Mouse (Mus musculus) midbrain, embryonic 10.5 days (tissue): ENCODE data around the gene Dazap2. TPM values are rescaled to one million over a fixed set of nuclear protein-coding genes. Genes with fewer than 3 reads are reported as not detected.
A peak's percentile ranks its signal among the peaks of the same experiment; 100 is the strongest.

Experiments
- DNase-seq: peaks from one replicate; pipeline ENCODE4 v3.0.0-alpha.2; 2017; ENCODE audit warnings: low spot score
- H3K27ac ChIP-seq: fragments of 300-500 bp; sonication (generic); replicated peaks from 2 replicates; pipeline ENCODE4 v1.5.1; 2016; ENCODE audit warnings: mild to moderate bottlenecking
- H3K27me3 ChIP-seq: fragments of 300-500 bp; sonication (generic); 2 replicates; pipeline ENCODE4 v1.6.1; 2016; ENCODE audit warnings: low read depth, mild to moderate bottlenecking; ENCODE audit not compliant: poor library complexity, severe bottlenecking
- H3K36me3 ChIP-seq: fragments of 300-500 bp; sonication (generic); 2 replicates; pipeline ENCODE4 v1.6.1; 2016; ENCODE audit warnings: mild to moderate bottlenecking, moderate library complexity
- H3K4me1 ChIP-seq: fragments of 300-500 bp; sonication (generic); 2 replicates; pipeline ENCODE4 v1.6.1; 2016
- H3K4me3 ChIP-seq: fragments of 300-500 bp; sonication (generic); 2 replicates; pipeline ENCODE4 v1.5.1; 2016; ENCODE audit warnings: mild to moderate bottlenecking, moderate library complexity
- H3K9me3 ChIP-seq: fragments of 300-500 bp; sonication (generic); replicated peaks from 2 replicates; pipeline ENCODE4 v1.6.1; 2016; ENCODE audit warnings: mild to moderate bottlenecking
- WGBS: fragments of 180-500 bp; shearing (Covaris S2); methylation state at CpG from one replicate; pipeline ENCODE4 v1.1.7; 2016; 5-methylcytosine and 5-hydroxymethylcytosine counted together
- polyA plus RNA-seq: library from polyadenylated mRNA; unstranded; fragments of >200 nt; fragmentation: Nextera tagmentation; extraction: Ambion mirVana; gene quantifications from 2 replicates; pipeline ENCODE4 v1.2.1, GENCODE M21; 2016

Dazap2 gene
- polyA plus RNA-seq, 1 experiment from 2014 or later = 231 TPM

GRCm38 (mm10) chr15:100632323-100632722 lies 17.2 kb downstream of the Dazap2 start:
- Histone ChIP-seq H3K4me1 (peaks cover 23% of the 10 kb centered on the region), H3K27me3 (peaks cover 77% of the 10 kb centered on the region), H3K27ac (no peak overlapping the region), H3K36me3 (no peaks in the 10 kb centered on the region), H3K4me3 (no peak overlapping the region), H3K9me3 (no peaks in the 10 kb centered on the region)
- WGBS = 91% methylated on average over 5 of the region's 5 CpGs
- DNase-seq = no peak

GRCm38 (mm10) chr15:100633341-100633740 lies 18.2 kb downstream of the Dazap2 start:
- Histone ChIP-seq H3K27ac (no peak overlapping the region), H3K4me1 (peaks cover 14% of the 10 kb centered on the region), H3K36me3 (no peaks in the 10 kb centered on the region), H3K4me3 (no peak overlapping the region), H3K9me3 (no peaks in the 10 kb centered on the region), H3K27me3 (peaks cover 82% of the 10 kb centered on the region)
- 86% methylated on average over 10 of the region's 10 CpGs for WGBS
- DNase-seq = no peak

GRCm38 (mm10) chr15:100635239-100635638 lies 20.1 kb downstream of the Dazap2 start:
- no peaks in the 10 kb centered on the region for H3K36me3 ChIP-seq
- H3K4me1 ChIP-seq = peaks cover 14% of the 10 kb centered on the region
- H3K4me3 ChIP-seq = no peak overlapping the region
- H3K9me3 ChIP-seq = no peaks in the 10 kb centered on the region
- 14% methylated on average over 9 of the region's 9 CpGs for WGBS
- no peak for DNase-seq
- H3K27me3 ChIP-seq = peaks cover 72% of the 10 kb centered on the region
- H3K27ac ChIP-seq = no peak overlapping the region

- H3K4me3 ChIP-seq = peak overlapping the region; percentile 62
- peak; percentile 33 for DNase-seq
- no peaks in the 10 kb centered on the region for H3K36me3 ChIP-seq
- peaks cover 71% of the 10 kb centered on the region for H3K27me3 ChIP-seq
- H3K9me3 ChIP-seq = no peaks in the 10 kb centered on the region
- H3K27ac ChIP-seq = peak overlapping the region; percentile 38; the same call in 1 of the 2 replicates
- WGBS = 4% methylated on average over 38 of the region's 38 CpGs
- peaks cover 21% of the 10 kb centered on the region for H3K4me1 ChIP-seq
Measured at GRCm38 (mm10) chr15:100635851-100636645, 20.9 kb downstream of the Dazap2 start.

GRCm38 (mm10) chr15:100636700-100637501 lies 21.8 kb downstream of the Dazap2 start, which contains the start of gene Smagp:
Gene Smagp (minus strand): TSS chr15:100636940.
- Histone ChIP-seq H3K4me3 (peak within 1 kb of the TSS; percentile 62), H3K9me3 (no peaks in the 10 kb centered on the region), H3K27me3 (peaks cover 71% of the 10 kb centered on the region), H3K4me1 (peaks cover 21% of the 10 kb centered on the region), H3K27ac (peak within 1 kb of the TSS; percentile 38; the same call in 1 of the 2 replicates), H3K36me3 (no peaks in the 10 kb centered on the region)
- WGBS = under 1% methylated on average over 77 of the region's 77 CpGs
- peak; percentile 37 for DNase-seq

- DNase-seq = no peak
- Histone ChIP-seq H3K4me3 (no peak overlapping the region), H3K9me3 (no peaks in the 10 kb centered on the region), H3K27me3 (peaks cover 65% of the 10 kb centered on the region), H3K4me1 (peaks cover 21% of the 10 kb centered on the region), H3K27ac (no peak overlapping the region), H3K36me3 (no peaks in the 10 kb centered on the region)
- 16% methylated on average over 6 of the region's 6 CpGs for WGBS
Measured at GRCm38 (mm10) chr15:100637661-100638060, 22.5 kb downstream of the Dazap2 start.

GRCm38 (mm10) chr15:100639972-100640750 lies 25.0 kb downstream of the Dazap2 start:
- no peak overlapping the region for H3K27ac ChIP-seq
- DNase-seq = no peak
- H3K27me3 ChIP-seq = peaks cover 41% of the 10 kb centered on the region
- no peaks in the 10 kb centered on the region for H3K9me3 ChIP-seq
- H3K4me1 ChIP-seq = peaks cover 26% of the 10 kb centered on the region
- no peaks in the 10 kb centered on the region for H3K36me3 ChIP-seq
- WGBS = 82% methylated on average over 16 of the region's 16 CpGs
- no peak overlapping the region for H3K4me3 ChIP-seq

- Histone ChIP-seq H3K9me3 (no peaks in the 10 kb centered on the region), H3K4me1 (peaks cover 25% of the 10 kb centered on the region), H3K27ac (no peak overlapping the region), H3K36me3 (no peaks in the 10 kb centered on the region), H3K27me3 (peaks cover 29% of the 10 kb centered on the region), H3K4me3 (no peak overlapping the region)
- no peak for DNase-seq
- WGBS = 68% methylated on average over 13 of the region's 16 CpGs
Measured at GRCm38 (mm10) chr15:100641226-100641810, 26.2 kb downstream of the Dazap2 start.

GRCm38 (mm10) chr15:100642451-100642850 lies 27.3 kb downstream of the Dazap2 start:
- peaks cover 18% of the 10 kb centered on the region for H3K27me3 ChIP-seq
- 90% methylated on average over 7 of the region's 7 CpGs for WGBS
- H3K36me3 ChIP-seq = no peaks in the 10 kb centered on the region
- no peak overlapping the region for H3K4me3 ChIP-seq
- H3K9me3 ChIP-seq = no peaks in the 10 kb centered on the region
- H3K4me1 ChIP-seq = peaks cover 15% of the 10 kb centered on the region
- H3K27ac ChIP-seq = no peak overlapping the region
- no peak for DNase-seq

GRCm38 (mm10) chr15:100646161-100646560 lies 31.0 kb downstream of the Dazap2 start:
- Histone ChIP-seq H3K27me3 (no peaks in the 10 kb centered on the region), H3K9me3 (no peaks in the 10 kb centered on the region), H3K36me3 (no peaks in the 10 kb centered on the region), H3K27ac (no peak overlapping the region), H3K4me1 (peaks cover 7% of the 10 kb centered on the region), H3K4me3 (no peak overlapping the region)
- 81% methylated on average over 6 of the region's 6 CpGs for WGBS
- no peak for DNase-seq

GRCm38 (mm10) chr15:100650111-100650510 lies 35.0 kb downstream of the Dazap2 start:
- Histone ChIP-seq H3K36me3 (no peaks in the 10 kb centered on the region), H3K27ac (no peak overlapping the region), H3K4me1 (peaks cover 2% of the 10 kb centered on the region), H3K27me3 (no peaks in the 10 kb centered on the region), H3K9me3 (no peaks in the 10 kb centered on the region), H3K4me3 (no peak overlapping the region)
- no peak for DNase-seq
- 88% methylated on average over 10 of the region's 10 CpGs for WGBS

GRCm38 (mm10) chr15:100651610-100652009 lies 36.5 kb downstream of the Dazap2 start:
- Histone ChIP-seq H3K9me3 (no peaks in the 10 kb centered on the region), H3K4me3 (no peak overlapping the region), H3K27me3 (no peaks in the 10 kb centered on the region), H3K27ac (no peak overlapping the region), H3K4me1 (no peaks in the 10 kb centered on the region), H3K36me3 (no peaks in the 10 kb centered on the region)
- DNase-seq = no peak
- WGBS = 86% methylated on average over 9 of the region's 9 CpGs
